Mouse (Mus musculus) ES-E14 (cell line): ENCODE data around the gene Dnah7c. TPM values are rescaled to one million over a fixed set of nuclear protein-coding genes. Genes with fewer than 3 reads are reported as not detected.

ENCODE experiments used
- DNase-seq: peaks from one replicate; pipeline ENCODE4 v3.0.0-alpha.2; 2013; ENCODE audit warnings: low read depth, low spot score
- H3K27ac ChIP-seq: 2 replicates; pipeline ENCODE4 v1.5.1; 2012; ENCODE audit warnings: low read depth, mild to moderate bottlenecking, low read length, moderate library complexity, mixed read lengths; ENCODE audit not compliant: poor library complexity, insufficient read depth, severe bottlenecking
- H3K36me3 ChIP-seq: 2 replicates; pipeline ENCODE4 v1.6.1; 2012; ENCODE audit warnings: mild to moderate bottlenecking, low read length, moderate library complexity, mixed read lengths; ENCODE audit not compliant: control insufficient read depth, poor library complexity, insufficient read depth, severe bottlenecking
- H3K4me1 ChIP-seq, 2 experiments: fragments of 150-350 bp in 1 of 2; sonication (generic) in 1 of 2; 2 replicates each; pipeline ENCODE4 v1.6.1; 2012; ENCODE audit warnings: low read length in 2 of 2, mild to moderate bottlenecking in 1 of 2, mixed read lengths in 1 of 2; ENCODE audit not compliant: control insufficient read depth in 2 of 2, insufficient read depth in 2 of 2, poor library complexity in 1 of 2
- H3K4me3 ChIP-seq, 2 experiments: fragments of 150-350 bp in 1 of 2; sonication (generic) in 1 of 2; 2 replicates each; pipeline ENCODE4 v1.5.1; 2012; ENCODE audit warnings: low read length in 2 of 2, low read depth in 1 of 2, mild to moderate bottlenecking in 1 of 2, mixed read lengths in 1 of 2; ENCODE audit not compliant: insufficient read depth in 1 of 2, poor library complexity in 1 of 2, severe bottlenecking in 1 of 2
- H3K9ac ChIP-seq: 2 replicates; pipeline ENCODE4 v1.6.1; 2012; ENCODE audit warnings: low read depth, mild to moderate bottlenecking, low read length, mixed read lengths; ENCODE audit not compliant: poor library complexity, insufficient read depth, severe bottlenecking
- H3K9me3 ChIP-seq: fragments of 150-350 bp; sonication (generic); 2 replicates; pipeline ENCODE4 v1.6.1; 2012; ENCODE audit warnings: low read depth, mild to moderate bottlenecking, low read length; ENCODE audit not compliant: control insufficient read depth, insufficient read depth
- CHD2 ChIP-seq: IDR thresholded peaks from 2 replicates; pipeline ENCODE4 v1.6.1; 2014; ENCODE audit warnings: mild to moderate bottlenecking, low read depth, low read length, inconsistent platforms
- HCFC1 ChIP-seq: IDR thresholded peaks from 2 replicates; pipeline ENCODE4 v1.6.1; 2012; ENCODE audit warnings: low read length, inconsistent platforms, borderline replicate concordance; ENCODE audit not compliant: insufficient read depth
- MAFK ChIP-seq: IDR thresholded peaks from 2 replicates; pipeline ENCODE4 v1.6.1; 2014; ENCODE audit warnings: mild to moderate bottlenecking, low read depth, low read length, inconsistent platforms; ENCODE audit not compliant: insufficient read depth
- ZC3H11A ChIP-seq: IDR thresholded peaks from 2 replicates; pipeline ENCODE4 v1.6.1; 2012; ENCODE audit warnings: low read depth, mild to moderate bottlenecking, inconsistent platforms, low read length, borderline replicate concordance
- ZNF384 ChIP-seq: IDR thresholded peaks from 2 replicates; pipeline ENCODE4 v1.6.1; 2012; ENCODE audit warnings: low read depth, low read length, inconsistent platforms
- in situ Hi-C, 2 experiments: fragments of 600-800 bp; cut with MboI; formaldehyde crosslinking; loops; one replicate each; pipeline ENCODE4 v1.15.1; 2025; ENCODE audit warnings: low sequenced_read_pairs in 2 of 2, inconsistent platforms in 1 of 2; ENCODE audit not compliant: unreplicated experiment in 2 of 2
- total RNA-seq: library from RNA; depleted of rRNA; stranded (reverse); fragments of 300-350 nt; gene quantifications from 2 replicates; pipeline ENCODE4 v1.2.3, GENCODE M21; 2012

Gene Dnah7c
- total RNA-seq, 1 experiment: 0.40 TPM

DNA sequence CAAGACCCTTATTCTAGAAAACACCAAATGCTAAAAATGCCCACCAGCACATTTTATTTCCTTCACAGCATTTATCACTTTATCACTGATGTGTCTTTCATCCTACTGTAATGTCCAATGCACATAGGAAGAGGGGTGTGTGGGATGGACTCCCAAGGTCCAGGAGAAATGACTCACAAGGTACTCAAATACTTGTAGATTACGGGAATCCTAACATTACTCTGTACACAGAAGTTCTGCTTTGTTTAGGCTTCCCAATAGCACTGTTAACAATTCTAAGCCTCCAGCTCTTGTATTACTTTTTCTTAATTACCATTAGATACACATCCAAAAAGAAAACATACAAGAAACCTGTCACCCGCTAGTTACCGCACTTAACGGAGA, 426.8 kb downstream of the Dnah7c start:
- no peaks in the 10 kb centered on the region for H3K9me3 ChIP-seq
- in situ Hi-C loops: no loop called here
- TF ChIP-seq ZNF384 (no peak), ZC3H11A (no peak)

DNA sequence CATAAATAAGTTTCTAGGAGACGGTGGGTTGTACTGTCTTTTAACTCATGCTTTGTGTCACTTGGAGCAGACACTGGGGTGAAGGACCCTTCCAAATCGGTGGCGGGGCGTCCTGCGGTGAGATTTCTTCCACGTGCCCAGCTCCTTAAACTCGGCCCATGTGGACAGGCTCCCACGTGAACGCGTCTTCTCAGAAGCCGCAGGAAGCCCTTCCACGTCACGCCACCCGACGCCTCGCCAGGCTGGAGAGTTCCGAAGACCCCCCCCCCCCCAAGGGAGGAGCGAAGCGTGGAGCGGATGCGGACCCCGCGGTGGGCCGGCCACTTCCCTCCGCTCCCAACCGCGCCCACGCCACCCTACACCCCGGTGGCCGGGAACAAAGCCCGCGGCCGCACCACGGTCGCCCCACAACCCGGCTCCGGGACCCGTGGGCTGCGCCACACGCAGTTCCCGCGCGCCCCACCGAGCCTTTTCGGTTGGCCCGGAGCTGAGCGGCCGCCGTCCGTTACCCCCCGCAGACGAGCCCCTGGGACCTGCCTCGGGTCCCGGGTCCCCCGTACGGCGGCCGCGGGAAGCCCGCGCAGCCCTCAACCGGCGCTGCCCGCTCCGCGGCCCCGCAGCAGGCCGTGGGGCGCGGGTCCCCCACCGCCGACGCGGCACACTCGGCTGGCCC, 427.3 kb downstream of the Dnah7c start:
- H3K4me3 ChIP-seq: peak overlapping the region; percentile 45 to 84
- in situ Hi-C loops: no loop called here
- H3K27ac ChIP-seq: peak overlapping the region; percentile 94
- H3K36me3 ChIP-seq: no peaks in the 10 kb centered on the region
- peak overlapping the region; percentile 97 for H3K9ac ChIP-seq
- H3K4me1 ChIP-seq: peaks cover 0 to 2% of the 10 kb centered on the region in 2 experiments; a peak in 1 of 4 replicates
- H3K9me3 ChIP-seq: no peaks in the 10 kb centered on the region
- TF ChIP-seq HCFC1 (no peak), MAFK (no peak), ZC3H11A (no peak), ZNF384 (no peak), CHD2 (no peak)
- peak; percentile 40 for DNase-seq

More for the DNA sequence above, 426.8 kb downstream of the Dnah7c start:
- Histone ChIP-seq H3K4me3 (peak overlapping the region; percentile 45 to 84), H3K27ac (peak overlapping the region; percentile 94; the same call in 1 of the 2 replicates), H3K9ac (peak overlapping the region; percentile 97), H3K4me1 (peaks cover 0 to 2% of the 10 kb centered on the region in 2 experiments; a peak in 1 of 4 replicates), H3K36me3 (no peaks in the 10 kb centered on the region)
- no peak for DNase-seq

DNA sequence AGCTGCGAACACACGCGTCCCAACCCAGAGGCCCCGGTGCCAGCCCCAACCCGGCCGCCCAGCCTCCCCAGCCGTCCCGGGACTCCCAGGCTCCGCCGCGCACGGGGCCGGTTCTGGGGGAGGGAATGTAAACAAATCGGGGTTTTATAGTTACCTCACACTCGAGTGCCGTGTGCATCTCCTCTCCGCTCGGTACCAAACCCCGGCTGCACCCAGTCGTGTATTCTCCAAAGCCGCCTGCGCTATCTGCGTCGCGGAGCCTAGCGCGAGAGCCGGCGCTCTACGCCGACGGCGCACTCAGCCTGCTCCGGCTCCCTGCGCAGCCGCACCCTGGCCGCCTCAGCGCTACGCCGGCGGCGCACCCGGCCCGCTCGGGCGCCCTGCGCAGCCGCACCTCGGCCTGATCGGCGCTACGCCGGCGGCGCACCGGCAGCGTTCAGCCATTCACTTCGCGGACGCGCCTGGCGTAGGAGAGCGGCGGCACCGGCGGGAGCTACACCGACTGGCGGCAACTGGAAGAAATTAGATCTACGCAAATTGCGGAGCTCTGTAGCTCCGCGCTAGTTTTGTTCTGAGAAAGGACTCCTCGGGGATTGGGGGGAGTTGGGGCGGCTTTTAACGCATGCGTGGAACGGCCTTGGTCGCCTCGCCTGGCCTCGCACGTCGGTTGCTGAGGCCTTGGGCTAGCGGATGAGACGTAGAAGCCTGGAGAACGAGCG, 428.1 kb downstream of the Dnah7c start:
- no peaks in the 10 kb centered on the region; the same call in 1 of the 2 replicates for H3K36me3 ChIP-seq
- H3K9ac ChIP-seq: peak overlapping the region; percentile 97
- H3K4me3 ChIP-seq: peak overlapping the region; percentile 4 to 84; a peak in 3 of 4 replicates
- peak overlapping the region; percentile 94 for H3K27ac ChIP-seq
- in situ Hi-C loops: no loop called here
- DNase-seq: peak; percentile 83
- TF ChIP-seq CHD2: no peak
- peaks cover 0 to 5% of the 10 kb centered on the region in 2 experiments; a peak in 1 of 4 replicates for H3K4me1 ChIP-seq
- H3K9me3 ChIP-seq: no peaks in the 10 kb centered on the region

DNA sequence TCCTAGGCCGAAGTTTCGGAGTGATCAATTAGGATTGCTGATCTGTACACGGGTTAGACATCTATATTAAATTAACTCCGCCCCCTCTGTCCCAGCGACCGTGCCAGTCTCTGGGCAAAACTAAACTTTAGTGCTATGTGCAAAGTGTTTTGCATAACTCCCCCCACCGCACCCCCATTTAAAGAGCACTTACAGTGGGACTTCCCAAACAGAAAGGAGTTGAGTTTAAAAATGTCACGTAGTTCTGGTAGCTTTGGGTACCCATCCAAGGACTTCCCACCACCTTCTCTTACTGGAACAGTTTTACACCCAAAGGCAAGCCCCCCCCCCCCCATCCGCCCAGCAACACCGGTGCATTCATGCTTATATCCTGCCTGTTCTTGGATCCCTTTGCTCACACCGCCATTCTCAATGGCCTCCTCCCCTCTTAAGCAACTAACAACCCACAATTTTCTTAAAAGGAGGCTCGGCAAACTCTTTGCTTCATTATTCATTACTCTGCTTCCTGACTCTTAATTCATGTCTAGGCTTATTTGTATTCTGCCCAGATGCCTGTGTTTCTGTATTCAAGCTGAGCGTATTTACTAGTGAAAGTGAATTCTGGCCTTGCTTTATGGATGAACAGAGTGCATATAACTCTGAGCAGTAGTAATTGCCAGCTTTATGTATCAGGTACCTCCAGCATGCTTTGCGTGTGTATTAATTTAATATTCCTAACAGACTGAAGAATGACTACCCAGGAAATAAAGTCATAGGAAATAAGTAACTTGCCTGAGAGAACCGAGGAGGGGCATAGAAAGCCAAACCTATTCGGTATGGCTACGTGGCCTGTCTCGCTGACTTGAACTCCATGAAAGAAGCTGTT, 428.9 kb downstream of the Dnah7c start:
- peak overlapping the region; percentile 32 for H3K9ac ChIP-seq
- DNase-seq: no peak
- TF ChIP-seq CHD2 (no peak), HCFC1 (no peak), ZNF384 (no peak), ZC3H11A (no peak), MAFK (no peak)
- peak overlapping the region in 1 of 2 experiments; percentile 53; a peak in 2 of 4 replicates for H3K4me3 ChIP-seq
- in situ Hi-C loops: no loop called here
- peak overlapping the region; percentile 79 for H3K27ac ChIP-seq
- H3K9me3 ChIP-seq: no peaks in the 10 kb centered on the region
- H3K36me3 ChIP-seq: no peaks in the 10 kb centered on the region; the same call in 1 of the 2 replicates
- H3K4me1 ChIP-seq: peaks cover 0 to 5% of the 10 kb centered on the region in 2 experiments; a peak in 1 of 4 replicates
